Mouse (Mus musculus) Muller cell, postnatal 12 days (primary cell): Measurements from ENCODE around the gene Mroh2a.

Experiments used
- DNase-seq: peaks from one replicate; pipeline ENCODE4 v3.0.0-alpha.2; 2015; ENCODE audit errors: inconsistent ontology term

The Mroh2a gene

GRCm38 (mm10) chr1:88276524-88277097, 49.8 kb downstream of the Mroh2a start:
- no peak for DNase-seq

- DNase-seq: peak; percentile 100
Measured at GRCm38 (mm10) chr1:88277098-88277817, 50.5 kb downstream of the Mroh2a start, which contains the start of the genes Hjurp and Trpm8. TSS of gene Hjurp (minus strand) at chr1:88277633. TSS of gene Trpm8 (plus strand) at chr1:88277661.

DNA sequence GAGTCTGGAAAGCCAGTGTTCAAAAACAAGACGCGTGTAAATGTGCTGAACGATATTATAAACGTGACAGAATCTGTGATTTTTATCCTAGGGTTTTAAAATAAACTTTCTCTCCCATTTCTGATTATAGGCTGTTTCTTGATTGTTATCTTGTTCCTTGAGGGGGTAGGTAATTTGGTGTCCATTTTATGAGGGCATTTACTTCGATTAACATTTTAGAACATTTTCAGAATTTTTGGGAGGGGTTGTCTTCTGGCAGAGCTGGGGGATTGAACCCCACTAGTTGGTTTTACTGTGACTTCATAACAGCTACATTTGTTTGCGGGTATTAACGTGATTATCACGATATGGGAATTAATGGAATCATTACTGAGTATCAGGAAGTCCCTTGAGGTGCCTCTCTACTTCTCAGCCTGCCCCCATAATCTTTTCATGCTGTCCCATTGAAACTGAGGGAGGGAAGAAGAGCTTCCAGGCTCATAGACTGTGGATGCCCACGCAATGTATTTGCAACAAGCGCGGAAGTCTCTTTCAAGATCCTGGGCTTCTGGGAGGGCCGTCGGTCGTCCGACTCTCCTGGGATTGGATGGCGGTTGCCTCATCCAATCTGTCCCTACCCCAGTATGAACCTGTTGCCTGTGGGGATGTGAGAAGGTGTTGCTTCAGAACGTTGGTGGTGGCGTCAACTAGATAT, 51.2 kb downstream of the Mroh2a start:
- no peak for DNase-seq

GRCm38 (mm10) chr1:88279111-88280005, 52.6 kb downstream of the Mroh2a start:
- DNase-seq: no peak

DNA sequence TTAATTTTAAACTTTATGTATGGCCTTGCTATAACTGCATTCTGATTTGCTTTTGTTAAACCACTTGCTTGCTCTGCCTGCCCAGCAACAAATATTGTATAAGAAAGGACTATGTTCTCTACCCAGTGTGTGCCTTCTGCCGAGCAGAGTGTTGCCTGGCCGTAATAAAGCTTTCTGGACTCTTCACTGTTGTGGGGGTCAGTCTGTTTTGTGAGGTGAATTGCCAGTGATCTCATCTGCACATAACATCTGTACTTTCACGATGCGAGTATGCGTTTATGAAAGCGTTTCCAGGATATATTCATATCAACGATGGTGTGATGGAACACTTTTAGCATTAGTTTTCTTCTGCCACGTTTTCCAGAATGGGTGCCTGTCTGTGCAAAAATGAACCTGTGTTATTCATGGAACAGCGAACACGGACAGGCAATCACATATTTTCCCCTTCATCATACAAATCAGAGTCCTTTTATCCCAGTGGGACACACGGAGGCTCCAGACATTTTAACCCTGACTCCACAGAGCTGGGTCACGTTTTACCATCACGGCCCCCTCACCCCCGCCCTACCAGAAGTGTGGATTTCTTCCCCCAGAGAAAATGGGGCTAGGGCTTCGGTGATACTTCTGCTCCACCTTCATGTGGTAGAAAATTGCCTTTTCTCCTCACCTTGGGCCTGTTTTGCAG, 53.4 kb downstream of the Mroh2a start:
- DNase-seq: no peak

DNA sequence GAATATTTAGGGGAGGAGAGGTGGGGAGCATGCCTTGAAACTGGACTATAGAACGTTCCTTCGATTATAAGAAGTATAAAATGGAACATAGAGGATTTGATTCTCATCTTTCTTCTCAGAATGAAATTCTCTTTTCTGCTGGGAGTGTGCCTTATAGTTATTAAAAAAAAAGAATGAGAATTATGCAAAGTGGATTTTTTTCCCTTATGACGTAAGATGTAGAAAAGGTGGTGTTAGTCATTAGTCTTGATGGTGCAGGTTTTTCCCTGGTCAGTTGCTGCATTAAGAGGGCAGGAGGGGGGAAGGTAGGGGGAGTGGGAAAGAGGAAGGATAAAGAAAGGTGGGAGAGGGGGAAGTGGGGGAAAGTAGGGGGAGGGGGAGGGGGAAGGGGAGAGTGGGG, 55.5 kb downstream of the Mroh2a start:
- no peak for DNase-seq

DNA sequence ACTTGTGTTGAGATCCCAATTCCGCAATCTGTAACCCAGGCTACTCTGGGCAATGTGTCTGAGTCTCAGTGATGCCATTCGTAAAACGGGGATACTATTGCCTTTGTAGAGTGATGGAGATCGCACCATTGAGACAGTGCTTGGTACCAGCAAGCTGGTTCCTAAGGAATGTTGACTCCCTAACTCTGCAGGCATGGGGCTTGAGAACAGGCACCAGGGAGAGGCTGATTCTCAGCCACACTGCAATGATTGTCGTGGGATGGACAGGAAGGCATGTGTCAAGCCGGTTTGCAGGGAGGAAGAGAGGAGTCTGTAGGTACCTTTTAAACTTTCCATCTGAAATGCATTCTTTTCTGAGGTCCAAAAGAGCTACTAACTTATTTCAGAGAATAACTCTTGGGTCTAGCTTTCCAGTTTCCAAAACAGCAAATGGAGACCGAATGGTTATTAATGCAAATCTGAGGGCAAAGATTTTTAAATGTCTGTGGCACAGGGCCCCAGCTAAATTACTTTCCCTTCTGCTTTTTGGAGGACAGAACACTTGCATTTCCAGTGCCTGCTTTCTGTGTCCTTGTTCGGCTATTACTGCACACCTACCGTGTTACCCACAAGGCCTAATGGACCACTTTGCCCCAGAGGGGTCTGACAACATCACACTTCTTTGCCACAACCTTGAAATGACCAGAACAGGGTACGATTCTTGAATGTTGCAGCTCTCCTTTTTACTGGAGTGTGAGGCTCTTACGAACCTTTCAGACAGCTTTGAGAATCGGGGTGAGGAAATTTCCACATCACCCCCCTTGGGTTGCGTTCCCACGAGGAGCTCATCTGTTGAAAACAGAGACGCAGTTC, 56.8 kb downstream of the Mroh2a start:
- DNase-seq: no peak

GRCm38 (mm10) chr1:88284228-88284945, 57.6 kb downstream of the Mroh2a start:
- DNase-seq: no peak

DNA sequence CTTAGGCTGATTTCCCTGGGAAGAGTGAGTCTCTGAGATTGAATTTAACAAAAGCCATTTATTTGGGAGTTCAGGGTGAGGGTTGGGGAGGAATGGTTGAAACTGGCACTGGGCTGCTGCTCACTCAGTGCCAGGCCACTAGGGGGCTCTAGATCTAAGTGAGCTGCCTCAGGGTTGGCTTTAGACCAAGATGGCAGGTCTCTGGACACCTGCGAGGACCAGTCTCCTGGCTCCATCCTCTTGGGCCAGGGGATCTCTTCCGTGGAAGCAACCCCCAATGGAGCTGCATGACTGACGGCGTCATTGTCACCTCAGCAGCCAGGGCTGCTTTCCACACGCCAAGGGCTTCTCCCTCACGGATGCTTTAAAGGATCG, 58.1 kb downstream of the Mroh2a start:
- no peak for DNase-seq

GRCm38 (mm10) chr1:88285652-88286051, 58.9 kb downstream of the Mroh2a start:
- no peak for DNase-seq

DNA sequence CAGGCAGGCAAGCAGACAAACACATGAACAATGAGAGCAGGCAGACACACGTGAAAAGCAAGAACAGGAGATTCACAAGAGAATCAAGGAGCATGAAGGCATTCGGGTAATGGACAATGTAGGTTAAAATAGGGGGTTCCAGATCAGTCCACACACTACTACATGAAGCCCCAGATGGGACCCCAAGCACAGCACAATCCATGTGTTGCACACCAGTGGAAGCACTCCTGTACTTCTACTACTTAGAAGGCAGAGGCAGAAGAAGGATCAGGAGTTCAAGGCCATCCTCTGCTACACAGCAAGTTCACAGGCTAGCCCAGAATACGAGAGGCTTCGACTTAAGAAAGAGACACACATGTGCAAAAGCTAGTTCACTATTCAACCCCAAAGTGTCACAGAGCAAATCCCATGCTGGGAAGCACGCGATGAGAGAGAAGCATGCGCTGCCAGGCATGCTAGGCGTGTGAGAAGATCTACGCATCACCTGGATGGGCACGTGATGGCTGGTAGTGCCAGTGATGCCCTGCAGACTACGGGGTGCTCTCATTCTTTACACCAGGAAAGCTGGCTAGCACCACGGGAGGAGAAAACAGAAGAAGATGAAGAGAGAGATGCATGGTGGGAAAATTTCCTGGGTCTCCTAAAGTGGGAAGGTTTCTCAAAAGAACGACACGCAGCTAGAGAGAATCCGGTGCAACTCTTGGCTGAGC, 59.5 kb downstream of the Mroh2a start:
- DNase-seq: no peak

- DNase-seq: no peak
Measured at GRCm38 (mm10) chr1:88286887-88287696, 60.3 kb downstream of the Mroh2a start.

- peak; percentile 71 for DNase-seq
Measured at GRCm38 (mm10) chr1:88287697-88287980, 60.9 kb downstream of the Mroh2a start.

DNA sequence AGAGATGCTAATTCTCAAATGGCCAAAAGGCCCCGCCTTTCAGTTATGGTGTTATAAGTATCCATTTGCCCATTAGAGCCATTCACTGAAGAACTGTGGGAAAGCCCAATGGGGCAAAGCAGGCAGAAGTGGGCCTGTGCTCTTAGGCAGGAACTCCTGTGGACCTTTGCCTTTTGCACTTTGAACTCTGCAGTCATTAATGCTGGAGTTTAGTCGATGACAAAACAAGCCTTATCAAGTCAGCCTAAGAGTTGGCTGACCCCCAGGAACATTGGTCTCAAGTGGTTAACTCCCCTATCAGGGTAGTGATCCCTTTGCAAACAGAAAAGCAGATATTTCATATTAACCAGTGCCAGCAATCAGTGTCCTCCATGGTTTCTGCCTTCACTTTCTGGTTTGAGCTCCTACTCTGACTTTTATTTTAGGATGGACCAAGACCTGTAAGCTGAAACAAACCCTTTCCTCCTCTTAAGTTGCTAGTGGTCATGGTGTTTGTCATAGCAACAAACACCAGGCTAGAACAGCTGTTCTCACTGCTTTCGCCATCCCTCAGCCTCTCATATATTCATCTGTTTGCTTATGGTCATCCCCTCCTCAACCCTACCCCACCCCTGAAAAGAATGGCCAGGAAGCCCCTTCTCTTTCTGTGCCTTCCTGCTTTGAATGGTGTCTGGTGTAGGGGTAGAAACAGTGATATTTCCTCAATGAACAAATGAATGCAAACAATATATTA, 61.4 kb downstream of the Mroh2a start:
- DNase-seq: no peak

DNA sequence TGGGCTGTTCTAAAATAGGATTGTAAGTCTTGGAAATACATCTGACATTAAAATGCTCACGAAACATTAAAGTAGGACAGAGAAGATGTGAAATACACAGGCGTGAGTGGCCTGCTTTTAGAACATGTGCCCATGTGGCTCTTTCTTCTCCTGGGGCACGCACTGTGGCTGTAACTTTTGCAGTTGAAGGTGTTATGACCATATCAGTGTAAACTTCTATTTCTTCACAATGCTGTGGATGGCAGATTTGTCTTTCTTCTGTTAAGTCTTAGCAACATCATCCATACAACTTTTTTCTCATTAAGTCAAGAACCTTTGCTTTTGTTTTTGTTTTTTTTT, 62.0 kb downstream of the Mroh2a start:
- no peak for DNase-seq

GRCm38 (mm10) chr1:88289152-88289551, 62.4 kb downstream of the Mroh2a start:
- DNase-seq: no peak

DNA sequence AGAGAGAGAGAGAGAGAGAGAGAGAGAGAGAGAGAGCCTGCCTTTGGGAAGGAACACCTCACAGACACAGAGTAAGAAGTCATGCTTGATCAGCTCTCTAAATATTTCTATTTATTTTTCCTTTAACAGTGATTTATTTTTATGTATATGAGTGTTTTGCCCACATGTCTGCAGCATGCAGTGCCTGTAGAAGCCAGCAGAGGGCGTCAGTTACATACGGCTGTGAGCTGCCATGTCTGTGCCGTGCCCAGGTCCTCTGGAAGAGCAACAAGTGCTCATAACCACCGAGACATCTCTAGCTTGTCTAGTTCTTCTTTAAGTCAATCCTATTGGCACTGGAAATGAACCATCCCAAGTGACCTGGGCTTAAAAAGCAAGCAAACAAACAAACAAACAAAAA, 63.1 kb downstream of the Mroh2a start:
- DNase-seq: no peak

GRCm38 (mm10) chr1:88290511-88290910, 63.7 kb downstream of the Mroh2a start:
- DNase-seq: no peak
